Mouse (Mus musculus) intestine, embryonic 16.5 days (tissue): ENCODE measurements around the gene Tcf7. TPM values are rescaled to one million over a fixed set of nuclear protein-coding genes. Genes with fewer than 3 reads are reported as not detected.

Experiments
- ATAC-seq: fragments of 200-750 bp; cut with Nextera tagmentation; 2 replicates; pipeline ENCODE4 v1.8.0; 2017; ENCODE audit warnings: moderate TSS enrichment, moderate library complexity
- H3K27ac ChIP-seq: fragments of 300-500 bp; sonication (generic); 2 replicates; pipeline ENCODE4 v1.5.1; 2014; ENCODE audit warnings: mild to moderate bottlenecking, low read length
- H3K27me3 ChIP-seq: fragments of 300-500 bp; sonication (generic); replicated peaks from 2 replicates; pipeline ENCODE4 v1.6.1; 2014; ENCODE audit warnings: low read length, control low read depth, mixed read lengths; ENCODE audit not compliant: control insufficient read depth, insufficient read depth
- H3K36me3 ChIP-seq: fragments of 300-500 bp; sonication (generic); 2 replicates; pipeline ENCODE4 v1.6.1; 2014; ENCODE audit warnings: low read length, control low read depth; ENCODE audit not compliant: control insufficient read depth, insufficient read depth
- H3K4me1 ChIP-seq: fragments of 300-500 bp; sonication (generic); 2 replicates; pipeline ENCODE4 v1.6.1; 2014; ENCODE audit warnings: low read length, control low read depth, mixed read lengths; ENCODE audit not compliant: control insufficient read depth, insufficient read depth
- H3K4me2 ChIP-seq: fragments of 300-500 bp; sonication (generic); 2 replicates; pipeline ENCODE4 v1.6.1; 2014; ENCODE audit warnings: low read depth, low read length, control low read depth
- H3K4me3 ChIP-seq: fragments of 300-500 bp; sonication (generic); 2 replicates; pipeline ENCODE4 v1.5.1; 2014; ENCODE audit warnings: mild to moderate bottlenecking, low read length
- H3K9ac ChIP-seq: fragments of 300-500 bp; sonication (generic); 2 replicates; pipeline ENCODE4 v1.6.1; 2014; ENCODE audit warnings: low read depth, low read length
- H3K9me3 ChIP-seq: fragments of 300-500 bp; sonication (generic); 2 replicates; pipeline ENCODE4 v1.6.1; 2016; ENCODE audit warnings: low read length, control low read depth; ENCODE audit not compliant: control insufficient read depth
- WGBS: fragments of 180-500 bp; shearing (Covaris S2); extraction: QIAGEN DNeasy Blood & Tissue Kit; methylation state at CpG from one replicate; pipeline ENCODE4 v1.1.7; 2014; 5-methylcytosine and 5-hydroxymethylcytosine counted together
- polyA plus RNA-seq: library from polyadenylated mRNA; unstranded; fragments of >200 nt; fragmentation: Nextera tagmentation; extraction: Ambion mirVana; gene quantifications from 2 replicates; pipeline ENCODE4 v1.2.1, GENCODE M21; 2015

Gene Tcf7
- polyA plus RNA-seq, 1 experiment from 2014 or later, result 3.4 TPM

- ATAC-seq, result no peak
Observed at GRCm38 (mm10) chr11:52310709-52311108, 27.9 kb upstream of the Tcf7 start.

GRCm38 (mm10) chr11:52309487-52309886 is 26.7 kb upstream of the Tcf7 start:
- H3K4me3 ChIP-seq, result no peak overlapping the region
- H3K27ac ChIP-seq, result no peak overlapping the region
- 78% methylated on average over 3 of the region's 3 CpGs for WGBS
- H3K9ac ChIP-seq, result no peak overlapping the region
- no peaks in the 10 kb centered on the region for H3K36me3 ChIP-seq
- ATAC-seq, result no peak
- no peaks in the 10 kb centered on the region for H3K9me3 ChIP-seq
- H3K27me3 ChIP-seq, result no peaks in the 10 kb centered on the region
- H3K4me1 ChIP-seq, result no peaks in the 10 kb centered on the region
- no peak overlapping the region for H3K4me2 ChIP-seq

More at GRCm38 (mm10) chr11:52310709-52311108, 27.9 kb upstream of the Tcf7 start:
- no peaks in the 10 kb centered on the region for H3K4me1 ChIP-seq
- no peak overlapping the region for H3K4me3 ChIP-seq
- H3K9ac ChIP-seq, result no peak overlapping the region
- no peaks in the 10 kb centered on the region for H3K9me3 ChIP-seq
- no peak overlapping the region for H3K27ac ChIP-seq
- H3K27me3 ChIP-seq, result no peaks in the 10 kb centered on the region
- no peak overlapping the region for H3K4me2 ChIP-seq
- H3K36me3 ChIP-seq, result no peaks in the 10 kb centered on the region
- WGBS, result 81% methylated on average over 14 of the region's 14 CpGs

- no peak overlapping the region for H3K4me2 ChIP-seq
- no peaks in the 10 kb centered on the region for H3K9me3 ChIP-seq
- no peak overlapping the region for H3K4me3 ChIP-seq
- H3K27ac ChIP-seq, result no peak overlapping the region
- H3K36me3 ChIP-seq, result no peaks in the 10 kb centered on the region
- no peak for ATAC-seq
- no peak overlapping the region for H3K9ac ChIP-seq
- H3K27me3 ChIP-seq, result no peaks in the 10 kb centered on the region
- 80% methylated on average over 7 of the region's 7 CpGs for WGBS
- no peaks in the 10 kb centered on the region for H3K4me1 ChIP-seq
Observed at GRCm38 (mm10) chr11:52306431-52306830, 23.6 kb upstream of the Tcf7 start.

GRCm38 (mm10) chr11:52305266-52305665 is 22.5 kb upstream of the Tcf7 start:
- H3K4me3 ChIP-seq, result no peak overlapping the region
- ATAC-seq, result no peak
- H3K4me2 ChIP-seq, result no peak overlapping the region
- H3K27ac ChIP-seq, result no peak overlapping the region
- no peak overlapping the region for H3K9ac ChIP-seq
- no peaks in the 10 kb centered on the region for H3K27me3 ChIP-seq
- no peaks in the 10 kb centered on the region for H3K36me3 ChIP-seq
- H3K4me1 ChIP-seq, result no peaks in the 10 kb centered on the region
- no peaks in the 10 kb centered on the region for H3K9me3 ChIP-seq
- 48% methylated on average over 4 of the region's 4 CpGs for WGBS

GRCm38 (mm10) chr11:52302668-52303067 is 19.9 kb upstream of the Tcf7 start:
- H3K9ac ChIP-seq, result no peak overlapping the region
- H3K4me3 ChIP-seq, result no peak overlapping the region
- H3K9me3 ChIP-seq, result no peaks in the 10 kb centered on the region
- no peak overlapping the region for H3K4me2 ChIP-seq
- H3K27me3 ChIP-seq, result no peaks in the 10 kb centered on the region
- no peaks in the 10 kb centered on the region for H3K36me3 ChIP-seq
- no peak for ATAC-seq
- no peaks in the 10 kb centered on the region for H3K4me1 ChIP-seq
- 98% methylated on average over 3 of the region's 3 CpGs for WGBS
- no peak overlapping the region for H3K27ac ChIP-seq

GRCm38 (mm10) chr11:52299687-52300086 is 16.9 kb upstream of the Tcf7 start:
- H3K36me3 ChIP-seq, result no peaks in the 10 kb centered on the region
- no peaks in the 10 kb centered on the region for H3K4me1 ChIP-seq
- no peaks in the 10 kb centered on the region for H3K9me3 ChIP-seq
- no peak overlapping the region for H3K27ac ChIP-seq
- H3K4me2 ChIP-seq, result no peak overlapping the region
- 65% methylated on average over 7 of the region's 7 CpGs for WGBS
- H3K4me3 ChIP-seq, result no peak overlapping the region
- no peak for ATAC-seq
- H3K9ac ChIP-seq, result no peak overlapping the region
- no peaks in the 10 kb centered on the region for H3K27me3 ChIP-seq

GRCm38 (mm10) chr11:52298955-52299354 is 16.1 kb upstream of the Tcf7 start:
- no peak overlapping the region for H3K4me3 ChIP-seq
- no peak for ATAC-seq

GRCm38 (mm10) chr11:52297352-52297751 is 14.5 kb upstream of the Tcf7 start:
- Histone ChIP-seq H3K9ac (no peak overlapping the region), H3K4me3 (no peak overlapping the region), H3K4me1 (no peaks in the 10 kb centered on the region), H3K27me3 (no peaks in the 10 kb centered on the region), H3K4me2 (no peak overlapping the region), H3K36me3 (no peaks in the 10 kb centered on the region), H3K9me3 (no peaks in the 10 kb centered on the region), H3K27ac (no peak overlapping the region)
- ATAC-seq, result peak; percentile 67; the same call in 1 of the 2 replicates
- WGBS, result 15% methylated on average over 9 of the region's 9 CpGs

More at GRCm38 (mm10) chr11:52298955-52299354, 16.1 kb upstream of the Tcf7 start:
- Histone ChIP-seq H3K27ac (no peak overlapping the region), H3K27me3 (no peaks in the 10 kb centered on the region), H3K9me3 (no peaks in the 10 kb centered on the region), H3K9ac (no peak overlapping the region), H3K4me1 (no peaks in the 10 kb centered on the region), H3K4me2 (no peak overlapping the region), H3K36me3 (no peaks in the 10 kb centered on the region)
- WGBS, result 71% methylated on average over 9 of the region's 9 CpGs

- Histone ChIP-seq H3K27me3 (no peaks in the 10 kb centered on the region), H3K9me3 (no peaks in the 10 kb centered on the region), H3K27ac (no peak overlapping the region), H3K4me3 (no peak overlapping the region), H3K9ac (no peak overlapping the region), H3K4me2 (no peak overlapping the region), H3K4me1 (no peaks in the 10 kb centered on the region), H3K36me3 (no peaks in the 10 kb centered on the region)
- WGBS, result 79% methylated on average over 9 of the region's 9 CpGs
- no peak for ATAC-seq
Observed at GRCm38 (mm10) chr11:52294103-52294502, 11.3 kb upstream of the Tcf7 start.

- Histone ChIP-seq H3K27me3 (no peaks in the 10 kb centered on the region), H3K4me3 (no peak overlapping the region), H3K36me3 (no peaks in the 10 kb centered on the region), H3K27ac (no peak overlapping the region), H3K4me1 (no peaks in the 10 kb centered on the region), H3K9me3 (no peaks in the 10 kb centered on the region), H3K4me2 (no peak overlapping the region), H3K9ac (no peak overlapping the region)
- WGBS, result 69% methylated on average over 6 of the region's 6 CpGs
- ATAC-seq, result no peak
Observed at GRCm38 (mm10) chr11:52292894-52293293, 10.1 kb upstream of the Tcf7 start.
